Mouse (Mus musculus): Measurements from ENCODE around the gene Gatad2a.
"Not testable (repeated sequence)": the region's sequence is repeated elsewhere in the genome, so short reads cannot be mapped to it uniquely, and the experiment has no call there.

Gene Gatad2a

DNA sequence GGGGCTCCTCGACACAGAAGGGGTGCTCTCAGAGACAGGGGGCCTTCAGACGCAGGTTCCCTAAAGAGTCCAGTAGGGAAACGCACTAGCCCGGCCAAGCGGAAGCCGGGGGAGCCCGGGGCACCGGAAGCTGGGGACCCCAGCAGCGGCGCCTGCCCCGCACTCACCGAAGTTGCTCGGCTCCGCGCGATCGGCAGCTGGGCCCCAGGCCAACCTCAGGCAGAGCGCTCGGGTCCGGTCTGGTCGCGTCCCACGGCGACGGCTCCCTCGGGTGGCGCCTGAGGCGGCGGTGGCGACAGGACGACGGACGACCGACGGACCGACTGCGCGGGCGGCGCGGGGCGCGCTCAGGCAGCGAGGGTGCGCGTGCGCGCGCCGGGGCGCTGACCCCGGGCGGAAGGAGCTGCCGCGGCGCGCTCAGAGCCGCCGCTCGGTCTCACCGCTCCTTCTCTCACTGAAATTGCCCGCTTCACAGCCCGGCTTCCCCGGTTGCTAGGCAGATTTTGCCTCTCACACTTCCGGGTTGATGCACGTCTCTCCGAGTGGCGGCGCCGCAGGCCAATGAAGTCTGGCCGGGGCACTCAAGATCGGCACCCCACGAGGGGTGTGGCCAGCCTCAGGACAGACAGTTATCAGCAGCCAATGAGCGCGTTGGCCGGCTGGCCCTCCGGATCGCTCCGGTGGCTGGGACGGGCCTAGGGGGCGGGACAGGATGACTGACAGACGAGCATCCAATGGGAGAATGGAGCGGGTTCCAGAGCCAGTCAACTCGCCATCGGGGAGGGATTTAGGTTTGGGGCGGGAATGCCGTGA lies at the start of gene Gatad2a:
TSS of gene Gatad2a (minus strand) at position 609 of the 813 bp plus-strand sequence.
- DNase-seq (ENCODE audit: low spot score): peak; percentile 99

DNA sequence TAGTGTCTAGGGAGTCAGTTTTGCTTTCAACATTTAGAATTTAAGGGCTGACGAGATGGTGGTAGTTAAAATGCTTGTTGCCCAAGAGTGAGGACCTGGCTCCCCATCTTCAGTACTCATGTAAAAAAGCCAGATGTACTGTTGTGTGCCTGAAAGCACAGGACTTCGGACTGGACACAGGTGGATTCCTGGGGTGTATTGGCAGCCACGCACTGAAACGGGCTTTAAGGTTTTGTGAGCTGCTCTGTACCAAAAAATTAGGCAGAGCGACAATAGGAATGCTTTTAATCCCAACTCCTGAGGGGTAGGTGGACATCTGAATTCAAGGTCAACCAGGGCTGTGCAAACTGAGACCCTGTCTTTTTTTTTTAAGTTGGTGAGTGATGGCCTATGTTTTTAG lies 47.8 kb upstream of the Gatad2a start:
- no peak for DNase-seq (ENCODE audit: low spot score)

DNA sequence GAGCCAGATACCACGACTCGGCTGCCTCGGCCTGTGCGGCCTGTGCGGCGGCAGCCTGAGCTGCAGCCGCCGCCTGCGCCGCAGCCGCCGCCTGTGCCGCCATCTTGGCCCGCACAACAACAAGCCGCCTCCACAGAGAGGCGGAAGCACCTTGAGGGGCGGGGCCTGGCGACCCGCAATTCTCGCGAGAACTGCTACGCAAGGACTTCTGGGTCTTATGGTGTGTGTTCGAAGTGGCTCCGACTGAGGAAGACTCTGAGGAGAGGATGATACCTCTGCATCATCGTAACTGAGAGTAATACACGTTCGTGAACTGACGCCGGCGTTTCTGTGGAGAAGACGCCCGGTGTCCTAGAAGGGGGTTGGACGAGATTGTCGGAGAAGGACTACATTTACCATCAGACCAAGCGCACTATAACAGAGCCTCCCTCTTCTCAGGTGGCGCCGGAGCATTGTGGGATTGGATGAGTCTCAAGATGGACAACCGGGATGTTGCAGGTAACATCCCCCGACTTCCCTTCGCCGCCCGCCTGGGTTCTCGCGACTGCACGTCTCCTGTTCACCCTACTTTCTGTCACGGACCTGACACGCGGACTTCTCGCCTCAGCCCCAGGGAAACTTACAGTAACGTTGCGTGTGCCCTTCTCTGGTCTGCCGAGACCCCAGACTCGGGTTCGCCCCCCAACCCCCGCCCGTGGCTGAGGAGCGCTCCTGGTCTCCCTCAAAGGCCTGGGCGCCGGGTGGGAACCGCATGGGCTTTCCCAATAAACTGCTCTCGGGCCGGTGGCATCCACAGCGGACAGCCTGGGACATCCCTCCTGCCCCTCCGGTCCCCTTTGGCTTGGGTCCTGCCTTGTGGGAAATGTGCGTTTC lies 46.6 kb upstream of the Gatad2a start, which contains the start of the genes Mau2 and Sugp1:
TSS of gene Mau2 (minus strand) at position 152 of the 873 bp plus-strand sequence.
TSS of gene Sugp1 (plus strand) at position 231 of the 873 bp plus-strand sequence.
- peak; percentile 92 for DNase-seq (ENCODE audit: low spot score)

DNA sequence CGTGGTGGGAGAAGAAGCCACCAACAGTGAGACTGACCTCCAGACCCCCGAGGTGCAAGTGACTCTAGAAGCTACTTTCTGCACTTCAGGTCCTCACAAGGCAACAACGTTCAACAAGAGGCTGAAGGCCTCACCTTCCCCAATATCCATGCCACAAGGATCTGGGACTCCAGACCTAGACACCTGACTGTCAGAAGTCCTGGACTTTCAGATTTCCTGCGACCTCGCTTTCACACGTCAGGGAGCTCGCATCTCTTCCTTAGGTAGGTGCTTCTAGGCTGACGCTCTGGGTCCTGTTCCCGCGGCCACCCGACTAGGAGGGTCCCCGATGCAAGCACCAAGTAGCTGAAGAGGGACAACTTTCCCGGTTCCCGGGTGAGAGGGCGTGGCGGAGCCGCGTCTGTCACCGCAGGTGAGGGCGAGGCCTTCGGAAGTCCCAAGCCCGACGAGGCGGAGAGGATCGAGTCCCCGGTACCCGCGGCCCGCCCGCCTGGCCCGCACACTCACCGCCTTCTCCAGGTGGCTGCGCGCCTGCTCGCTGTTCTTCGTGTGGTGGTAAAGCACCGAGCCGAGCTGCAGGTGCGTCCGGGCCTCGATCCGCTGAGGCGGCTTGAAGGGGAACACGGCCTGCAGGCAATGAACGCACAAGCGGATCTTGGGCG lies 45.8 kb upstream of the Gatad2a start:
- no peak for DNase-seq (ENCODE audit: low spot score)

DNA sequence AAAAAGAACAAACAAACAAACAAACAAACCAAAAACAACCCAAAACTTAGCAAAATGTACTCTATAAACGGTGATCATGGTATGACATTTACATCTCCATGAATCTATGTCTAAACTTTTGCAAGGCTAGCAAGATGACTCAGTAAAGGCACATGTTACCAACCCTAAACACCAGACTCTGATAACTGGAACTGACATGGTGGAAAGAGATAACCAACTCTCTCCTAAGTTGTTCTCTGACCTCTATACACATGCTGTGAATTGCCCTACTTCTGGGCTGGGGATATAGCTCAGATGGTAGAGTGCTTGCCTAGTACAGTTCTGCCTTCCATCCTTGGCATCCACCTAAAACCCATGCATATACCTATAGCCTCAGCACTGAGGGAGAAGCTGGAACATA lies 41.8 kb upstream of the Gatad2a start:
- no peak for DNase-seq (ENCODE audit: low spot score)

DNA sequence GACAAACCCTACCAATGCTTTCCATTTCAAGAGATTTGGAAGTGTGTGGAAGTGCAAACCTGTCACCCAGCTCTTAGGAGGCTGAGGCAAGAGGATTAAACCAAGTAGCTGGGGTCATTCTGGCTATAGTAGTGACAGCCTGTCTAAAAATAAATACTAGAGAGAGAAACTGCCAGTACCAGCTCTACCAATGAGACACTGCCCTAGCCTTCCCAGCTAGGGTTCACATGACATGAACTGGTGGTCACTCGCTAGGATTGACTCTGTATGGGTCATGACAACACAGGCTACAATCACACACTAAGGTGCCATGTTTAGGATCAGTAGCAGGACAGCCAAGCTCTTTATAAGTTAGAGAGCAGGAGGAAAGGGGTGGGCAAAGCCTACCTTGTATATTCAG lies 34.1 kb upstream of the Gatad2a start:
- DNase-seq (ENCODE audit: low spot score): no peak

DNA sequence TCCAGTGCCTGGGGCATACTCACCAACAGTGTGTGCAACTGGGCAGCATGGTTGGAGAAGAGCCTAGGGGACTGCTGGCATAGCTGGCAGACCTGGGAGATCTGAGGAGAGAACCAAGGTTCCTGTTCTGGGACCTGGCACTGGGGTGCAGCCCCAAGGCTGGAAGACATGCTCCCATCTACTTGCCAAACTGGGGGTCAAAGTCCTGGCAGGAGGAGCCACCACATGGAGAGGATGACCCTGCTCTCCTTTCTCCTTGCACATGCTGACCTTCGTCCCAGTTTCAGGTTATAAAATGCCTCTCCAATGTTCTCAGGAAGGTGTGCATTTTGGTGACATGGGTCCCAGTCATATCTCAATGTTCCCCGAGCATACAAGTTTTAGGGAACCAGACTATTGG lies 30.0 kb upstream of the Gatad2a start:
- DNase-seq (ENCODE audit: low spot score): no peak

DNA sequence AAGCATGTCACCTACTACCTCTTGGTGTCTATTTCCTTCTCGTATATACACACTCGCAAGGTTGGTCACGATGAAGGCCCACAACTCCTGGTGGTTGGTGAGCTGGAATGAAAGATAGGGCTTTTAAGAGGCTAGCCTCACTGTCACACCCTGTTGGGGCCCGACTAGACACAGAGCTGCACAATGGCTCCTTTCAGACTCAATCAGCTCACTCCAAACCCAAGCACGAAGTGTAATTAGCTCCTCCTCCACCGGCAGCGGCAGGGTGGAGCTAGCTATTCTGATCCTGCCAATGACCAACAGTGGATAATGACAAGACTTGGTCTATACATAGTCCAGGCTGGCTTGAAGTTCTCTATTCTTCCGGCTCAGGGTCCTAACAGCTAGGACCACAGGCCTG lies 27.4 kb upstream of the Gatad2a start:
- no peak for DNase-seq (ENCODE audit: low spot score)

DNA sequence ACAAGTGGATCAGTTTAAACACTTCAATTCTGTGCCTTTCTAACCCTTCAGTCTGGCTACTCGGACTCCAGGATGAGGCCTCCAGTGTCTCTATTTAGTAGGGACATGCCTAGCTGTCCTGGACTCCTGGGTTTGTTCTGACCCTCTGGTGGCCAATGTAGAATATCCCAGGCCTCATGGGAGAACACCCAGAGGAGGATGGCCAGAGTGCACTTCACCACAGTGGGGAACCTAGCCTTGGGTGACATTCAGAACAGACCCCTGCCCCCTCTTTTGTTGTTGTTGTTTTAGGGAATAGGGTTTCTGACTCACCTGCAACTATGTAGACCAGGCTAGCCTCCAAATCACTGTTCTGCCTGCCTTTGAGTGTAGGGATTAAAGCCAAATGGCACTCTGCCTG lies 18.8 kb upstream of the Gatad2a start:
- no peak for DNase-seq (ENCODE audit: low spot score)

DNA sequence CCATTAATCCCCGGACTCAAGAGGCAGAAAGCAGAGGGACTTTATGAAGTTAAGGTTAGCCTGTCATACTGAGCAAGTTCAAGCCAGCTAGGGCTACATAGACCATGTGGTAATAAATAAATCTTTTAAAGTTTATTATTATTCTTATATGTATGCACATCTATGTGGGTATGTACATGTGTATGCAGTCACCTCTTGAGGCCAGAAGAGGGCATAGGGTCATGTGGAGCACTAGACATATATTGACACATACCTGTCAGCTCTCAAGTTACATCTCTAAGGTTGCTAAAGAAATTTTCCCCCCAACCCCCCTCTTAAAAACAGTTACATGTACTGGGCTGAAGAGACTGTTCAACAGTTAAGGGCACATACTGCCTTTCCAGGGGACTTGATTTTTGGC lies 16.6 kb upstream of the Gatad2a start:
- DNase-seq (ENCODE audit: low spot score): no peak

DNA sequence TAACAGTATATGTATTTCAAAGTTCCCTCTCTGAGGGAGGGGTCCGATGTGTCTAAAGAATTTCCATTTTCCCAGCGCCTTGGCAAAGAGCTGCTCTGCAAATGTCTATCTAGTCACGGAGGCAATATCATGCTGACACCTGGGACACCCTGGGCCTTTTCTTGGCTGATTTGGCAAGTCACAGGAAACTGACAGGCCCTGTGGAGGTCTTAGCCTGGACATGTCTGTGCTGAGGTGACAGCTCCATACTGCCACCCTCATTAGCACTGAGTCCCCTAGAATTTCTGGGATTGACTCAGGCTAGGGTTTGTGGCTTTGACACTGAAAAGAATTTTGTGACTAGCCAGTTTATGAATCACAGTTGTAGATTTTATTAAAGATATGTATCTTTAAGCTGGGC lies 16.2 kb upstream of the Gatad2a start:
- DNase-seq (ENCODE audit: low spot score): no peak

DNA sequence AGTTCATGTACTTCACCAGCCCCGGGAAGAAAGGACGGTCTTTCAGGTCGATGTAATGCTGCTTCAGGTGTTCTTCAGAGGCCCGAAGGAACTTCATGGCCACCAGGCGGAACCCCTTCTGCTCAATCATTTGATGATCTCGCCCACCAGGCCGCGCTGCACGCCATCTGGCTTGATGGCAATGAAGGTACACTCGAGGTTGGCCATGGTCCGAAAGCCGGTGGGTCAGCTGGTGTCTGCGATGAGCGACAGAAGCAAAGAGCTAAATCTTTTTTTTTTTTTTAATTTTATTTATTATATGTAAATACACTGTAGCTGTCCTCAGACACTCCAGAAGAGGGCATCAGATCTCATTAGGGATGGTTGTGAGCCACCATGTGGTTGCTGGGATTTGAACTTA lies 14.6 kb upstream of the Gatad2a start:
- not testable (repeated sequence) for DNase-seq (ENCODE audit: low spot score)

DNA sequence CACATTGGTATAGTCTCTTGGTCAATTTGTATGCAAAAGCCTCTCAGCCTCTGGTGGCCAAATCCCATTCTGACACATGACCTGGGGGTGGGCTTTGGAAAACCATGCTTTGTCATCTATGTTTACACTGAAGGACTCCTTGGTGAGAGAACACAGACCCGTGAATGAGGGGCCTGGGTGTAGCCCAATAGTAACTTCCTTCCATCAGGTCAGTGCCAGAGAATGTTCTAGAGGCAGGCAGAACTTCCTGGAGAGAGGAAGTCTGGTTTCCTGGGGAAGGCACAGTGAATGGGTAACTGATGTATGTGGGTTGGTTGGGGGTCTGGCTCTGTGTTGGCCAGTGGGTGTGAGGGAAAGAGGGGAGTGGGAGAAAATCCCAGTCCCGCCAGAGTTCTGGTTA lies 9.0 kb upstream of the Gatad2a start:
- DNase-seq (ENCODE audit: low spot score): no peak

DNA sequence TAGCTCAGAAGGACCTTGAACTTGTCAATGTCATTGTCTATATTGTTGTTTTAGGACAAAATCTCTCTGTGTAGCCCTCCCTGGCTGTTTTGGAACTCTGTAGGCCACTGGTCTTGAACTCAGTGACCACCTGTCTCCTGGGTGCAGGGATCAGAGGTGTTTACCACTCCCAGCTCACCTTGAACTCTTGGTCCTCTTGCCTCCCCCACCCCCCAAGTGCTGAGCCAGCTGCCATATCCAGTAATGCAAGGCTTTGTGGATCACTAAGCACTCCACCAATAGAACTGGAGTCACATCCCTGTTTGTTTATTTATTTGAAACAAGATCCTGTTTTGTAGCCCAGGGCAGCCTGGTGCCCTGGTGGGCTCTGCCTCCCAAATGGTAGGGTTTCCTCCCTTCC lies 8.2 kb upstream of the Gatad2a start:
- DNase-seq (ENCODE audit: low spot score): no peak

DNA sequence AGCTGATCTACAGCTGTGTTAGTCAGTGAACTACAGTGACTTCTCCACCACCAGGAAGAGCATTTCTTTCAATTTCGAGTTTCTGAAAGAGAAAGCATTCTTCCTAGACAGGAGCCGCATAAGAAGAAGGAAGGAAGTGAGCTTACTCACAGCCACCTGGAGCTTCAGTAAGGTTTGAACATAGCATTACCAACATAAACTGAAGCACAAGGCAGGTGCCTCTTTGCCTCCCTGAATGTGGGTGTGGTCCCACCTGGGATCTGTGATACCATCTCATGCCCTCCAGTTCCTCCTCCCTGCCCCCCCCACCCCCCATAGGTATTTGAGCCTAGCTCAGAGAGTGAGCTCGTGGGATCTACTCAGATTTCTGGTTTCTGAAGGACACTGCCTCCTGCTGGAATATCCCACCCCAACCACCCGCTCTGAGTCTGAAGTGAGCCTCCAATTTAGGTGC lies 7.0 kb upstream of the Gatad2a start:
- DNase-seq (ENCODE audit: low spot score): no peak

DNA sequence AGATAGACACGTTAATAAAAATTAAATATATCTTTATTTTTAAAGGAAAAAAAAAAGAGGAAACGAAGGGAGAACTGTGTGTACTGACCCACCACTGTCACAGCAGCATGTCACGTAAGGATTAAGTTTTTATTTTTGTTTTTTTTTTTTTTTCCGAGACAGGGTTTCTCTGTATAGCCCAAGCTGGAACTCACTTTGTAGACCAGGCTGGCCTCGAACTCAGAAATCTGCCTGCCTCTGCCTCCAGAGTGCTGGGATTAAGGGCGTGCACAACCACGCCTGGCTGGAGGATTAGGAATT lies 5.7 kb upstream of the Gatad2a start:
- not testable (repeated sequence) for DNase-seq (ENCODE audit: low spot score)

DNA sequence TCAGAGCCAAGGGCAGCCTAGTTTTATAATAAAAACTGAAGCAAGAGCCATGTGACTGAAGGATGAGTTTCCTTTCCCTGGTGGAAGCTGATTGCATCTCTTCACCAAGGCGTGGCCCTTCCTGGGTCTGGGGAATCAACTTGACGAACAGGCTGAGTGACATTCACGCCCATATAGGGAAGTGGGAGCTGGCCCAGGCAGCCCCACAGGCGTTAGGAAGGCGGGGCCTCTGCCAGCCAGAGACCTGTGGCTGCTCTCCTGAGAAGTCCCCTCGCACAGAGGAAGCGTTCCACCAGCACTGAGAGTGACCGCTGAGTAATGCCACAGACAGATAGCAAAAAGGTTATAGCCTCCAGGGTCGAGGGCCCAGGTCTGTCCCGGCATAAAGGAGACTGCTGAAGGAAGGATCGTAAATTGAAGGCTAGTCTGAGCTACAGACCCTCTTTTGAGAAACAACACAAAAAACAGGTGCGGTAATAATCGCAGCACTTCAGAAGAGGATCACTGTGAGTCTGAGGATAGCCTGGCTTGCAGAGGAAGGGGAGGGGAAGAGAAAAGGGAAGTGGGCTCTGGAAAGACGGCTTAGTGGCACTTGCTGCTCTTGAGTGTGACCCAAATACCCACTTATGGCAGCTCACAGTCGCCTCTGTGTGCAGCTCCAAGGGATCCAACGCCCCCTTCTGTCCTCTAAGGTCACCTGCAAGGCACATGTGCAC lies 5.2 kb upstream of the Gatad2a start:
- peak; percentile 33 for DNase-seq (ENCODE audit: low spot score)

DNA sequence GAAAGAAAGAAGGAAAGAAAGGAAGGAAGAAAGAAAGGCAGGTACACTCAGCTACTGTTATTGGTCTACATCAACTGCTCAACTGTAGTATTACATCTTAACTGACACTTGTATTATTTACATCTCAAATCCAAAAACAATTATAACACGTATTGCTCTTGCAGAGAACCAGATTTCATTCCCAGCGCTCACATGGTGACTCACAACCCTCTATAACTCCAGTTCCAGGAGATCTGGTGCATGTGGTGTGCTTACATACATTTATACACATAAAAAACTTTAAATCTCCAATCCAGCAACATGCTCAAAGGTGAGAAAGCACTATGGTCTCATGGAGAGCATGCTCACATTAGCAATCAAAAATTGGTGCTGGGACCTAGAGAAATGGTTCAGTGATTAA lies 4.0 kb upstream of the Gatad2a start:
- DNase-seq (ENCODE audit: low spot score): no peak

DNA sequence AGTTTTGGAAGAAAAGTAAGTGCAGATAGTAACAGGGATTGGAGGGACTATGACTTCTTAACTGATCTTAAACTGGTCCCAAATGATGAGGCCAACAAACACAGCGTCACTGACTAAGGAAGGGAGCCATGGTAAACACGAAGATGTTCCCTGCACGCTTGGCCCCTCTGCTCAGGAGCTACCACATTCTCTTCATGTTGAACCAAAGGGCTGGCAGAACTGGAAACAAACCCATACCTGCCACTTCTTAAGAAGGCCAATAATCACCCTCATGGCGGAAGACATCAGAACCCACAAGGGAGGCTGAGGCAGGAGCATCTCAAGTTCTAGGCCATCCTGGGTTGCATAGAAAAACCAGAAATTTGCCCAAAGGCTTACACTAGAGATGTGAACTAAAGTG lies 3.1 kb upstream of the Gatad2a start:
- DNase-seq (ENCODE audit: low spot score): no peak

DNA sequence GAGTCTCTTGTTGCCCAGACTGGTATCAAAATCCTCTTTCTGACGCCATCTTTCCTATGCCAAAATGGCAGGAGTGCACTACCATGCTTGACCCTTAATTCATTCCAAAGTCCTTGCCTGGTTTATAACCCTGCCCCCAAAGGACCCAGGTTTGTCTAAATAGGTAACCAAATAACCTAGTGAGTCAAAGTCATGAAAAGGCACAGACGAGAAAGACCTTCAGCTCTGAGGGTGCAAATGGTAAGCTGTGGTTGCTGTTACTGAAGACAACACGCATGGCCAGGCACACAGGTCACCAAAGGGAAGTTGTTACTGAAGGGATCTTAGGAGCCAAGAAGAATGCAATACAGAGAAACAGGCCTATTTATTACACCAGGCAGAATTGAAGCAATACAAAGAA lies 2.5 kb upstream of the Gatad2a start:
- DNase-seq (ENCODE audit: low spot score): no peak

DNA sequence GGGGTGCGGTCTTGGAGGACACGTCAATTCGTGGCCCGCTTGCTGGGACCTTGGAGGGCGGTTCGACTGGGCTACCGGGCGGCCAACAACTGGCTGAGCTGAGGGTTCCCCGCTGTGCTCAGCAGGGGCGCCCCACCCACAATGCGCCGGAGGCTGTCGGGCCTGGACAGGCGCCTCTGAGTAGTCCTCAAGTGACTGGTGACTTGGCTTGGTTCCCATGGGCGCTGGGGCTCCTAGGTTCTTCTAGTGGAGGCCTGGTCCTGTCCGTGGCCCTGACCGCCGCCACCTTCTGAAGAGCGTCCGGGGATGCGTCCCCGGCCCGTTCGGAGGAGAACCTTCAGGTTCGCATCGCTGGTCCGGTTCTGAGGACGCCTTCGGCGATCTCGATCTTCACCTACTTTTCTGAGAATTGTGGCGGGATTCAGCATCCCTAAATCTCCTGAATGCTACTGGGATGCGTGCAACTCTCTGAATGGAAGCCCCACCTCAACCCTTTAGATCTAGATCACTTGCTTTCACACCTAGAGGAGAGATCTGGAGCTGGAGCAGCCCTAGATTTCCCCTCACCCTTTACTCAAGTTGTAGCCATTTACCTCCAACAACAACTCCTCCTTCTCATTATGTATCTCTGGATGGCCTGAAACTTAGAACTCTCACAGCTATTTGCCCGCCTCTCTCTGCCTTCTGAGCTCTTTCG lies 553 bp upstream of the Gatad2a start:
- no peak for DNase-seq (ENCODE audit: low spot score)

DNA sequence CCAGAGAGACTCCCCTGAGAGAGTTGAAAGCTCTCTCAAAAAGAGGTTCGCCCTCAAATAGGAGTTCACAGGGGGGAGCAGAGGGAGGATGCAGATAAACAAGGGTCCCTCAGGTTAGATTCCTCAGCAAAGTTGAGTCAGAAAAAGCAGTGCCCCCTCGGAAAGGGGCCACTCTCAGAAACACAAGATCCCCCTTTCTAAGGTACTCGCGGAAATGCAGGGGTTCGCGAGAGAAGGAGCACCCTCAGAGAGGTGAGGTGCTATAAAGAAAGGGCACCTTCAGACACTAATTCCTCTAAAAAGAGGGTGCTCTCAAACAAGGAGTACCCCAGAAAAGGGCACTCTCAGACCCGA lies 785 bp downstream of the Gatad2a start:
- DNase-seq (ENCODE audit: low spot score): no peak

All from ovary, postnatal 14 days (tissue).